Mouse (Mus musculus): ENCODE results near the gene Rrbp1. TPM values are rescaled to one million over a fixed set of nuclear protein-coding genes. Genes with fewer than 3 reads are reported as not detected.

Rrbp1 gene
- polyA plus RNA-seq, 1 experiment from 2014 or later, result 102 TPM

GRCm38 (mm10) chr2:143932340-143932873, 78.7 kb downstream of the Rrbp1 start:
- no peaks in the 10 kb centered on the region for H3K36me3 ChIP-seq
- no peak overlapping the region for H3K9ac ChIP-seq
- 71% methylated on average over 12 of the region's 12 CpGs for WGBS
- H3K4me3 ChIP-seq, result no peak overlapping the region
- H3K9me3 ChIP-seq, result no peaks in the 10 kb centered on the region
- H3K27ac ChIP-seq, result no peak overlapping the region
- 0 out of 2 replicates have a peak, but pooled peaks have one; percentile 18 for ATAC-seq (ENCODE audit: insufficient number of reproducible peaks, insufficient read depth, low FRiP score, low TSS enrichment)
- no peak overlapping the region for H3K4me2 ChIP-seq (replicated peaks)
- H3K27me3 ChIP-seq, result no peaks in the 10 kb centered on the region
- peaks cover 6% of the 10 kb centered on the region; the same call in 1 of the 2 replicates for H3K4me1 ChIP-seq

- H3K27me3 ChIP-seq, result no peaks in the 10 kb centered on the region
- no peak overlapping the region for H3K27ac ChIP-seq
- 49% methylated on average over 3 of the region's 3 CpGs for WGBS
- H3K36me3 ChIP-seq, result no peaks in the 10 kb centered on the region
- H3K4me2 ChIP-seq (replicated peaks), result no peak overlapping the region
- H3K4me3 ChIP-seq, result no peak overlapping the region
- H3K4me1 ChIP-seq, result peaks cover 6% of the 10 kb centered on the region; the same call in 1 of the 2 replicates
- no peaks in the 10 kb centered on the region for H3K9me3 ChIP-seq
- ATAC-seq (ENCODE audit: insufficient number of reproducible peaks, insufficient read depth, low FRiP score, low TSS enrichment), result no peak
- H3K9ac ChIP-seq, result no peak overlapping the region
Observed at GRCm38 (mm10) chr2:143929607-143930311, 81.3 kb downstream of the Rrbp1 start.

GRCm38 (mm10) chr2:143925826-143926225, 85.2 kb downstream of the Rrbp1 start:
- no peak for ATAC-seq (ENCODE audit: insufficient number of reproducible peaks, insufficient read depth, low FRiP score, low TSS enrichment)
- 94% methylated on average over 6 of the region's 6 CpGs for WGBS
- Histone ChIP-seq H3K9ac (no peak overlapping the region), H3K4me3 (no peak overlapping the region), H3K9me3 (no peaks in the 10 kb centered on the region), H3K4me2 (replicated peaks) (no peak overlapping the region), H3K36me3 (no peaks in the 10 kb centered on the region), H3K27me3 (no peaks in the 10 kb centered on the region), H3K4me1 (no peaks in the 10 kb centered on the region), H3K27ac (no peak overlapping the region)

- no peak overlapping the region for H3K27ac ChIP-seq
- ATAC-seq (ENCODE audit: insufficient number of reproducible peaks, insufficient read depth, low FRiP score, low TSS enrichment), result no peak
- no peaks in the 10 kb centered on the region for H3K27me3 ChIP-seq
- no peak overlapping the region for H3K4me2 ChIP-seq (replicated peaks)
- H3K4me3 ChIP-seq, result no peak overlapping the region
- 69% methylated on average over 7 of the region's 7 CpGs for WGBS
- H3K4me1 ChIP-seq, result no peaks in the 10 kb centered on the region
- no peak overlapping the region for H3K9ac ChIP-seq
- no peaks in the 10 kb centered on the region for H3K36me3 ChIP-seq
- no peaks in the 10 kb centered on the region for H3K9me3 ChIP-seq
Observed at GRCm38 (mm10) chr2:143924085-143924484, 87.0 kb downstream of the Rrbp1 start.

DNA sequence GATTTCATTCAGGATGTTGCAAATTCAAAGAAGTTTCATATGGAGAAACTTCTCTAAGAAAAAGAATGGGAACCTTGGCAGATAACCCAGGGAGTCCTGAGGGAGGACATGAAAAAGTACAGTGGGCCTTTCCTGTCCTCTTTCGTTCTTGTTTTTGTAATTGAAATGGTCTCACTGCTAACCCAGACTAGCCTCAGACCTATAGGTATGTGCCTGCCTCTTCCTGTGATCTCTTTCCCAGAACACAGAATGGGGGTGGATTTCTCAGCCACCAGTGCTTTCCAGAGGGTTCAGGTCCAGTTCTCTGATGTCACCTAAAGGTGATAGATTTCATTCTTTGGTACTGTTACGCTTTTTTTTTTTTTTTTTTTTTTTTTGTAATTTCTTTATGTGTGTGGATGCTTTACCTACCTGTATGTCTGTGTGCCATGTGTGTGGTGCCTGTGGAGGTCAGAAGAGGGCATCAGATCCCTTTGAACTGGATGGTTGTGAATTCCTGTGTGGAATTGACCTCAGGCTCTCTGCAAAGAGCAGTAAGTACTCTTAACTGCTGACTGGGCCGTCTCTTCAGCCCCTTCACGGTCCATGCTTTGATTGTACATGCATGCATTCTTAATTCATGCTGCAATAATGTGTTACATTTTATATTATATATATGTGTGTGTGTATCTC, 92.1 kb downstream of the Rrbp1 start:
- Histone ChIP-seq H3K27me3 (no peaks in the 10 kb centered on the region), H3K4me2 (replicated peaks) (no peak overlapping the region), H3K27ac (no peak overlapping the region), H3K9me3 (no peaks in the 10 kb centered on the region), H3K4me3 (no peak overlapping the region), H3K9ac (no peak overlapping the region), H3K36me3 (no peaks in the 10 kb centered on the region), H3K4me1 (peaks cover 9% of the 10 kb centered on the region)
- ATAC-seq (ENCODE audit: insufficient number of reproducible peaks, insufficient read depth, low FRiP score, low TSS enrichment), result no peak
- WGBS, result 40% methylated on average over 4 of the region's 4 CpGs

- WGBS, result 87% methylated on average over 5 of the region's 5 CpGs
- H3K9me3 ChIP-seq, result no peaks in the 10 kb centered on the region
- H3K4me1 ChIP-seq, result peaks cover 9% of the 10 kb centered on the region
- no peak overlapping the region for H3K4me3 ChIP-seq
- no peak overlapping the region for H3K9ac ChIP-seq
- no peaks in the 10 kb centered on the region for H3K36me3 ChIP-seq
- no peak for ATAC-seq (ENCODE audit: insufficient number of reproducible peaks, insufficient read depth, low FRiP score, low TSS enrichment)
- no peak overlapping the region for H3K27ac ChIP-seq
- H3K27me3 ChIP-seq, result no peaks in the 10 kb centered on the region
- H3K4me2 ChIP-seq (replicated peaks), result peak overlapping the region; percentile 57
Observed at GRCm38 (mm10) chr2:143917622-143918021, 93.4 kb downstream of the Rrbp1 start.

DNA sequence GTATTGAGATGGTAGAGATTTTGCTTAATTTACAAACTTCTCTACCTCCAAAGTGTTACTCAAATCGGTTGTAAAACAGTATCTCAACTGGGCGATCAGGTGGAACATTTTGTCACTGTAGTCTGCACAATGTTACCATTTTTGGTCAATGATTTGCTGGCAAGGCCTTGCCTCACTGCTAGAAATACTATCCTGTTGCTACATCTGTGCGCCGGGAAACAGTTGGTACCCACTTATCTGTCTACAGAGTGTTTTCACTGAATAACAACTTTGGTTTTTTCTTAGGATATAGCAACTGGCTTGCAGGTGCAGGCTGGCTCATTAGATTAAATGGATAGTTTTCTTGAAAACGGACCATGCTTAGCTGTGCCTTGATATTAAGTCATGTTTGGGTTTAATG, 94.8 kb downstream of the Rrbp1 start:
- Histone ChIP-seq H3K27ac (peak overlapping the region; percentile 98), H3K9ac (peak overlapping the region; percentile 83), H3K4me3 (peak overlapping the region; percentile 81), H3K4me2 (replicated peaks) (peak overlapping the region; percentile 57), H3K27me3 (no peaks in the 10 kb centered on the region), H3K36me3 (no peaks in the 10 kb centered on the region), H3K9me3 (no peaks in the 10 kb centered on the region), H3K4me1 (peaks cover 9% of the 10 kb centered on the region)
- ATAC-seq (ENCODE audit: insufficient number of reproducible peaks, insufficient read depth, low FRiP score, low TSS enrichment), result no peak
- WGBS, result 6% methylated on average over 5 of the region's 5 CpGs

GRCm38 (mm10) chr2:143915600-143916135, 95.4 kb downstream of the Rrbp1 start:
- no peaks in the 10 kb centered on the region for H3K27me3 ChIP-seq
- under 1% methylated on average over 32 of the region's 32 CpGs for WGBS
- no peak; the same call in 1 of the 2 replicates for ATAC-seq (ENCODE audit: insufficient number of reproducible peaks, insufficient read depth, low FRiP score, low TSS enrichment)
- no peaks in the 10 kb centered on the region for H3K36me3 ChIP-seq
- peak overlapping the region; percentile 98 for H3K27ac ChIP-seq
- H3K4me1 ChIP-seq, result peaks cover 9% of the 10 kb centered on the region
- H3K9ac ChIP-seq, result peak overlapping the region; percentile 83
- no peaks in the 10 kb centered on the region for H3K9me3 ChIP-seq
- peak overlapping the region; percentile 81 for H3K4me3 ChIP-seq
- peak overlapping the region; percentile 57 for H3K4me2 ChIP-seq (replicated peaks)

DNA sequence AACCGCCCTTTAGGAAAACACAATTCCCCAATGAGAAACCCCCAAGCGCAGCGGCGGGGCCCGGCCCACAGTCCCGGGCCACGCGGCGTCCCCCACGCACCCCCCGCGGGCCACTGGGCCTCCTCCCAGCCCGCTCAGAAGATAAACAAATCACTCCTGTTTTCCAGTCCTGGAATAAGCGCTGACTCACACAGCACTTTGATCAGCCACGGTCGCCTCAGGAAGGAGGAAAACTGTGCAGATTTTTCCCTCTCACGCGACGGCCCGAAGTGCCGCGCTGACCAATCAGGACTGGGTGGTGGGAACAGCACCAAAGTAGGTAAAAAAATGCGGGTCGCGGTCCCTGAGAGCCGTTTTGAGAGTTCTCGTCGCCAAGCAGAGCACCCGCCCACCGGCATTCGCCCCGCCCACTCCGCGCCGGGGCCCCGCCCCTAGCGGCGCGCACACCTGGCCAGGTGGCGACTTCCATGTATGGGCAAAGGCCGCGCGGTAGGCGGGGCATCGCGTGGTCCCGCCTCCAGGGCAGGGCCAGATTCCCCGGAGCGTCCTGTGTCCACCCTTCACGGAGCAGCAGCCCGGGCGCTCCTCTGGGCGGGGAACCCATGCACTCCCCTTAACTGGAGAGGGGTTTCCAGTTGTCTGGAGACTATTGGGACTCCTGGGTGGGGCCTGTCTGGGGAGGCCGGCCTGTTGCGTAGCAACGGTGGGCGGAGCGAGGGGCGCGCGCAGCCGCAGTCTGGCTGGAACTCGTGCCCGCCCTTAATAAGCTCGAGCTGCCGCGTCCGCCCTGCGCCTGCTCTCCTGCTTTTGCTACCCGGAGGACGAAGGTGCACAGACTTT, 96.1 kb downstream of the Rrbp1 start, which contains the start of gene Dstn:
Dstn (plus strand) TSS at position 561 of the 840 bp plus-strand sequence.
- Histone ChIP-seq H3K4me3 (peak within 1 kb of the TSS; percentile 81), H3K9me3 (no peaks in the 10 kb centered on the region), H3K27ac (peak within 1 kb of the TSS; percentile 98), H3K4me2 (replicated peaks) (peak within 1 kb of the TSS; percentile 57), H3K27me3 (no peaks in the 10 kb centered on the region), H3K4me1 (peaks cover 9% of the 10 kb centered on the region), H3K9ac (peak within 1 kb of the TSS; percentile 83), H3K36me3 (no peaks in the 10 kb centered on the region)
- peak; percentile 99 for ATAC-seq (ENCODE audit: insufficient number of reproducible peaks, insufficient read depth, low FRiP score, low TSS enrichment)
- WGBS, result under 1% methylated on average over 67 of the region's 71 CpGs

DNA sequence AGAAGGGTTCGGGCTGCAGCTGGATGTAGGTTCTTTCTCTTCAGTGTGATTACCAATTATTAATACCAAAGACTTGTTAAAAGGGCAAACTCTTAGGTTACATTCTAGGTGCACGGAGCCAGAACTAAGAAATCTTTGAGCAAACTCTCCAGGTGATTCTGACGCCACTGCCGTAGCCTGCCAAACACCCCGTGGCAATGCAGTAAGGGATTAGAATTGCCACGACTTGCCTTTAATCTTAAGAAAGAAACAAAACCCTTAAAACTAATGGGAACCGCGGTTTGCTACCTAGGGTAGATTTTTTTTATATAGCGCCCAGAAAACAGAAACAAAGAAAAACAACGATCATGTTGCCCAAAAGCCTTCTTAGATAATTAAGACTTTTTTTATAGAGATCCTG, 96.8 kb downstream of the Rrbp1 start:
- Histone ChIP-seq H3K27ac (peak overlapping the region; percentile 98), H3K36me3 (no peaks in the 10 kb centered on the region), H3K9me3 (no peaks in the 10 kb centered on the region), H3K27me3 (no peaks in the 10 kb centered on the region), H3K4me2 (replicated peaks) (peak overlapping the region; percentile 57), H3K9ac (peak overlapping the region; percentile 83), H3K4me1 (peaks cover 9% of the 10 kb centered on the region), H3K4me3 (peak overlapping the region; percentile 81)
- no peak for ATAC-seq (ENCODE audit: insufficient number of reproducible peaks, insufficient read depth, low FRiP score, low TSS enrichment)
- 3% methylated on average over 10 of the region's 10 CpGs for WGBS

DNA sequence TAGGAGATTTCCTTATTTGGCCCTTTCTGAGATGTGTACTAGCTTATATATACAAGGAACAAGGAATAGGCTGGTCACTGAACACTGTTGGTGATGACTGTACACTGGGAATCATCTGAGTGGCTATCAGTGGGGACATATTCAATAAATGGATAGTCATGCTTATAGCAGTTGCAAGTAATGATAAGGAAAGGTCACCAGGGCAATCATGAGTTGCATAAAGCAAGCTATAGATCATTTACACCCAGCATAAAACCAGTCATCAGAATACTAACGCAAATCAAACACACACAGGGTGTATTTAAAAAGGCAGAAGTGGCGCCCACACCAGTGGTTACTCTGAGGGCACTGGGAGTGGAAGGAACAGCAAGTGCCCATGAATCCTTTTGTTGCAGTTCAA, 98.9 kb downstream of the Rrbp1 start:
- Histone ChIP-seq H3K9ac (no peak overlapping the region), H3K27me3 (no peaks in the 10 kb centered on the region), H3K4me1 (peaks cover 7% of the 10 kb centered on the region), H3K36me3 (no peaks in the 10 kb centered on the region), H3K9me3 (no peaks in the 10 kb centered on the region), H3K27ac (no peak overlapping the region), H3K4me3 (no peak overlapping the region), H3K4me2 (replicated peaks) (no peak overlapping the region)
- 88% methylated on average over 2 of the region's 2 CpGs for WGBS
- ATAC-seq (ENCODE audit: insufficient number of reproducible peaks, insufficient read depth, low FRiP score, low TSS enrichment), result no peak

All from embryonic facial prominence, embryonic 12.5 days (tissue).